Mouse (Mus musculus): ENCODE results near the gene Lurap1. TPM values are rescaled to one million over a fixed set of nuclear protein-coding genes. Genes with fewer than 3 reads are reported as not detected.
A peak's percentile ranks its signal among the peaks of the same experiment; 100 is the strongest.

Lurap1 gene
- polyA plus RNA-seq, 1 experiment from 2014 or later, result 2.2 TPM

- Histone ChIP-seq H3K36me3 (replicated peaks) (peaks cover 29% of the 10 kb centered on the region), H3K4me1 (peaks cover 14% of the 10 kb centered on the region), H3K4me2 (peak overlapping the region; percentile 55), H3K27me3 (replicated peaks) (no peaks in the 10 kb centered on the region), H3K4me3 (peak overlapping the region; percentile 75), H3K9me3 (no peaks in the 10 kb centered on the region), H3K27ac (peak overlapping the region; percentile 87; the same call in 1 of the 2 replicates), H3K9ac (peak overlapping the region; percentile 90)
- WGBS, result 17% methylated on average over 4 of the region's 4 CpGs
- peak; percentile 35 for ATAC-seq (replicated peaks)
Measured at GRCm38 (mm10) chr4:116150862-116151221, 296 bp downstream of the Lurap1 start.

GRCm38 (mm10) chr4:116150156-116150861, 829 bp downstream of the Lurap1 start:
- H3K4me3 ChIP-seq, result peak overlapping the region; percentile 75
- ATAC-seq (replicated peaks), result peak; percentile 94
- H3K27me3 ChIP-seq (replicated peaks), result no peaks in the 10 kb centered on the region
- WGBS, result under 1% methylated on average over 71 of the region's 73 CpGs
- H3K9ac ChIP-seq, result peak overlapping the region; percentile 90
- peak overlapping the region; percentile 87 for H3K27ac ChIP-seq
- peak overlapping the region; percentile 55 for H3K4me2 ChIP-seq
- H3K9me3 ChIP-seq, result no peaks in the 10 kb centered on the region
- peaks cover 14% of the 10 kb centered on the region for H3K4me1 ChIP-seq
- peaks cover 24% of the 10 kb centered on the region; the same call in 1 of the 2 replicates for H3K36me3 ChIP-seq (replicated peaks)

GRCm38 (mm10) chr4:116149812-116150155, 1.4 kb downstream of the Lurap1 start:
- Histone ChIP-seq H3K27ac (peak overlapping the region; percentile 87), H3K9ac (peak overlapping the region; percentile 90), H3K4me2 (peak overlapping the region; percentile 55), H3K4me1 (peaks cover 17% of the 10 kb centered on the region), H3K27me3 (replicated peaks) (no peaks in the 10 kb centered on the region; the same call in 1 of the 2 replicates), H3K9me3 (no peaks in the 10 kb centered on the region), H3K4me3 (peak overlapping the region; percentile 75), H3K36me3 (replicated peaks) (peaks cover 18% of the 10 kb centered on the region; the same call in 1 of the 2 replicates)
- peak; percentile 41 for ATAC-seq (replicated peaks)
- WGBS, result 20% methylated on average over 6 of the region's 6 CpGs

- WGBS, result under 1% methylated on average over 42 of the region's 47 CpGs
- peak overlapping the region; percentile 63 for H3K9ac ChIP-seq
- no peaks in the 10 kb centered on the region for H3K36me3 ChIP-seq (replicated peaks)
- peaks cover 19% of the 10 kb centered on the region for H3K4me1 ChIP-seq
- no peaks in the 10 kb centered on the region; the same call in 1 of the 2 replicates for H3K27me3 ChIP-seq (replicated peaks)
- H3K4me2 ChIP-seq, result peak overlapping the region; percentile 93
- peak overlapping the region; percentile 61 for H3K4me3 ChIP-seq
- no peak overlapping the region for H3K27ac ChIP-seq
- ATAC-seq (replicated peaks), result peak; percentile 73
- no peaks in the 10 kb centered on the region for H3K9me3 ChIP-seq
Measured at GRCm38 (mm10) chr4:116143891-116144717, 7.0 kb downstream of the Lurap1 start.

- ATAC-seq (replicated peaks), result no peak
Measured at GRCm38 (mm10) chr4:116143317-116143811, 7.8 kb downstream of the Lurap1 start.

GRCm38 (mm10) chr4:116142269-116142668, 8.9 kb downstream of the Lurap1 start:
- Histone ChIP-seq H3K4me1 (peaks cover 19% of the 10 kb centered on the region), H3K9me3 (no peaks in the 10 kb centered on the region), H3K4me2 (no peak overlapping the region), H3K4me3 (no peak overlapping the region), H3K27me3 (replicated peaks) (no peaks in the 10 kb centered on the region; the same call in 1 of the 2 replicates), H3K36me3 (replicated peaks) (no peaks in the 10 kb centered on the region), H3K9ac (no peak overlapping the region), H3K27ac (no peak overlapping the region)
- no peak for ATAC-seq (replicated peaks)
- 84% methylated on average over 7 of the region's 7 CpGs for WGBS

More at GRCm38 (mm10) chr4:116143317-116143811, 7.8 kb downstream of the Lurap1 start:
- Histone ChIP-seq H3K4me3 (peak overlapping the region; percentile 61), H3K9ac (no peak overlapping the region), H3K4me1 (peaks cover 19% of the 10 kb centered on the region), H3K4me2 (peak overlapping the region; percentile 93), H3K36me3 (replicated peaks) (no peaks in the 10 kb centered on the region), H3K9me3 (no peaks in the 10 kb centered on the region), H3K27ac (no peak overlapping the region), H3K27me3 (replicated peaks) (no peaks in the 10 kb centered on the region; the same call in 1 of the 2 replicates)
- WGBS, result 21% methylated on average over 7 of the region's 7 CpGs

- Histone ChIP-seq H3K4me1 (peaks cover 19% of the 10 kb centered on the region), H3K4me2 (no peak overlapping the region), H3K27ac (no peak overlapping the region), H3K4me3 (no peak overlapping the region), H3K9me3 (no peaks in the 10 kb centered on the region), H3K36me3 (replicated peaks) (no peaks in the 10 kb centered on the region), H3K9ac (no peak overlapping the region), H3K27me3 (replicated peaks) (no peaks in the 10 kb centered on the region; the same call in 1 of the 2 replicates)
- WGBS, result 71% methylated on average over 1 of the region's 1 CpGs
- no peak for ATAC-seq (replicated peaks)
Measured at GRCm38 (mm10) chr4:116141736-116142135, 9.4 kb downstream of the Lurap1 start.

GRCm38 (mm10) chr4:116140801-116141574, 10.2 kb downstream of the Lurap1 start:
- Histone ChIP-seq H3K4me2 (no peak overlapping the region), H3K9me3 (no peaks in the 10 kb centered on the region), H3K27me3 (replicated peaks) (no peaks in the 10 kb centered on the region; the same call in 1 of the 2 replicates), H3K4me3 (no peak overlapping the region), H3K27ac (no peak overlapping the region), H3K36me3 (replicated peaks) (no peaks in the 10 kb centered on the region), H3K4me1 (peaks cover 19% of the 10 kb centered on the region), H3K9ac (no peak overlapping the region)
- 78% methylated on average over 7 of the region's 7 CpGs for WGBS
- no peak for ATAC-seq (replicated peaks)

GRCm38 (mm10) chr4:116137421-116137996, 13.6 kb downstream of the Lurap1 start:
- Histone ChIP-seq H3K4me3 (no peak overlapping the region), H3K9me3 (no peaks in the 10 kb centered on the region), H3K27me3 (replicated peaks) (no peaks in the 10 kb centered on the region), H3K36me3 (replicated peaks) (no peaks in the 10 kb centered on the region), H3K4me1 (no peaks in the 10 kb centered on the region), H3K9ac (no peak overlapping the region), H3K4me2 (no peak overlapping the region), H3K27ac (no peak overlapping the region)
- WGBS, result 52% methylated on average over 13 of the region's 13 CpGs
- ATAC-seq (replicated peaks), result no peak

- no peaks in the 10 kb centered on the region for H3K9me3 ChIP-seq
- H3K4me3 ChIP-seq, result no peak overlapping the region
- no peaks in the 10 kb centered on the region for H3K36me3 ChIP-seq (replicated peaks)
- H3K4me1 ChIP-seq, result no peaks in the 10 kb centered on the region
- H3K27ac ChIP-seq, result no peak overlapping the region
- WGBS, result 29% methylated on average over 2 of the region's 2 CpGs
- no peaks in the 10 kb centered on the region for H3K27me3 ChIP-seq (replicated peaks)
- peak; percentile 52; the same call in 1 of the 2 replicates for ATAC-seq (replicated peaks)
- H3K9ac ChIP-seq, result no peak overlapping the region
- H3K4me2 ChIP-seq, result no peak overlapping the region
Measured at GRCm38 (mm10) chr4:116134990-116135389, 16.1 kb downstream of the Lurap1 start.

- no peaks in the 10 kb centered on the region for H3K36me3 ChIP-seq (replicated peaks)
- no peaks in the 10 kb centered on the region for H3K4me1 ChIP-seq
- H3K27me3 ChIP-seq (replicated peaks), result no peaks in the 10 kb centered on the region
- no peak overlapping the region for H3K4me3 ChIP-seq
- ATAC-seq (replicated peaks), result no peak
- no peak overlapping the region for H3K27ac ChIP-seq
- no peak overlapping the region for H3K9ac ChIP-seq
- no peak overlapping the region for H3K4me2 ChIP-seq
- no peaks in the 10 kb centered on the region for H3K9me3 ChIP-seq
- 89% methylated on average over 4 of the region's 4 CpGs for WGBS
Measured at GRCm38 (mm10) chr4:116133126-116133525, 18.0 kb downstream of the Lurap1 start.

Data from midbrain, embryonic 15.5 days (tissue).